Mouse (Mus musculus): ENCODE data around the gene Kdm2b. TPM values are rescaled to one million over a fixed set of nuclear protein-coding genes. Genes with fewer than 3 reads are reported as not detected.

Gene Kdm2b
- polyA plus RNA-seq, 1 experiment from 2014 or later: 7.6 TPM

GRCm38 (mm10) chr5:122873573-122873972 lies 116.0 kb downstream of the Kdm2b start:
- Histone ChIP-seq H3K9ac (ENCODE audit: low read depth, low read length) (no peak overlapping the region), H3K36me3 (ENCODE audit: control insufficient read depth, insufficient read depth) (peaks cover 32% of the 10 kb centered on the region), H3K4me1 (replicated peaks; ENCODE audit: control insufficient read depth, insufficient read depth, low read length) (0 out of 2 replicates have a peak, but pooled peaks cover 3% of the 10 kb centered on the region), H3K27ac (ENCODE audit: low read depth, low read length) (no peak overlapping the region), H3K4me2 (replicated peaks; ENCODE audit: low read depth) (no peak overlapping the region), H3K9me3 (ENCODE audit: control insufficient read depth) (no peaks in the 10 kb centered on the region), H3K4me3 (ENCODE audit: low read depth, low read length) (no peak overlapping the region), H3K27me3 (replicated peaks; ENCODE audit: control insufficient read depth, insufficient read depth, low read length) (no peaks in the 10 kb centered on the region)
- 69% methylated on average over 2 of the region's 2 CpGs for WGBS
- TF ChIP-seq CTCF (IDR thresholded peaks at IDR 0.05; ENCODE audit: low read depth): no peak
- ATAC-seq: no peak

DNA sequence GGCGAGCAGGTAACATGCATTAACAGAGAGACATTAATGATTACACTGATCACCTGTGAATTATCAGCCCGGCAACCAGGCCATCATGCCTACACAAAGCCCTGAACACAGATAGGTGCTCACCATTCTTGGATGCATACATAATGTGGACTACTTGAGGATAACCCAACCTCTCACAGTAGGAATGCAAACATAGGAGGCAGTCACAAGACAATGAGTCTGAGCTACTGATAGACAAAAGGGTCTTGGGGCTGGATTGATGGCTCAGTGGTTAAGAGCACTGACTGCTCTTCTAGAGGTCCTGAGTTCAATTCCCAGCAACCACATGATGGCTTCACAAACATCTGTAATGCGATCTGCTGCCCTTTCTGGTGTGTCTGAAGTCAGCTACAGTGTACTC lies 117.0 kb downstream of the Kdm2b start:
- Histone ChIP-seq H3K27ac (ENCODE audit: low read depth, low read length) (no peak overlapping the region), H3K4me1 (replicated peaks; ENCODE audit: control insufficient read depth, insufficient read depth, low read length) (0 out of 2 replicates have a peak, but pooled peaks cover 3% of the 10 kb centered on the region), H3K4me3 (ENCODE audit: low read depth, low read length) (no peak overlapping the region), H3K9ac (ENCODE audit: low read depth, low read length) (no peak overlapping the region), H3K27me3 (replicated peaks; ENCODE audit: control insufficient read depth, insufficient read depth, low read length) (no peaks in the 10 kb centered on the region), H3K36me3 (ENCODE audit: control insufficient read depth, insufficient read depth) (peaks cover 35% of the 10 kb centered on the region), H3K9me3 (ENCODE audit: control insufficient read depth) (no peaks in the 10 kb centered on the region), H3K4me2 (replicated peaks; ENCODE audit: low read depth) (no peak overlapping the region)
- WGBS: 77% methylated on average over 3 of the region's 3 CpGs
- ATAC-seq: no peak
- TF ChIP-seq CTCF (IDR thresholded peaks at IDR 0.05; ENCODE audit: low read depth): no peak

DNA sequence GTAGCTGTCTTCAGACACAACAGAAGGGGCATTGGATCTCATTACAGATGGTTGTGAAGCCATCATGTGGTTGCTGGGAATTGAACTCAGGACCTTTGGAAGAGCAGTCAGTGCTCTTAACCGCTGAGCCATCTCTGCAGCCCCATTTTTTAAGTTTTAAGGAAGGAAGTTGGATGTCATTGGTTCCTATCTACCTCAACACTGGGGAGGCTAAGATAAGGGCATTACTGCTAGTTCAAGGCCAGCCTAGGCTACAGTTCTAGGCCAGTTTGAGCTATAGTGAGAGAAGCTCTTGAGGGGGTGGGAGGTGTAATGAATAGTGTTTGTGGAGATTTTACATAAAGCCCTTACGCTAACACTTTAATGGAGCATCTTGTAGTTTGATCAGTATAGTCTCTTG lies 126.6 kb downstream of the Kdm2b start:
- Histone ChIP-seq H3K27me3 (replicated peaks; ENCODE audit: control insufficient read depth, insufficient read depth, low read length) (no peaks in the 10 kb centered on the region), H3K36me3 (ENCODE audit: control insufficient read depth, insufficient read depth) (peaks cover 58% of the 10 kb centered on the region), H3K4me2 (replicated peaks; ENCODE audit: low read depth) (no peak overlapping the region), H3K9ac (ENCODE audit: low read depth, low read length) (no peak overlapping the region), H3K27ac (ENCODE audit: low read depth, low read length) (no peak overlapping the region), H3K4me3 (ENCODE audit: low read depth, low read length) (no peak overlapping the region), H3K4me1 (replicated peaks; ENCODE audit: control insufficient read depth, insufficient read depth, low read length) (no peaks in the 10 kb centered on the region), H3K9me3 (ENCODE audit: control insufficient read depth) (no peaks in the 10 kb centered on the region)
- no peak for TF ChIP-seq CTCF (IDR thresholded peaks at IDR 0.05; ENCODE audit: low read depth)
- ATAC-seq: no peak
- 98% methylated on average over 2 of the region's 2 CpGs for WGBS

DNA sequence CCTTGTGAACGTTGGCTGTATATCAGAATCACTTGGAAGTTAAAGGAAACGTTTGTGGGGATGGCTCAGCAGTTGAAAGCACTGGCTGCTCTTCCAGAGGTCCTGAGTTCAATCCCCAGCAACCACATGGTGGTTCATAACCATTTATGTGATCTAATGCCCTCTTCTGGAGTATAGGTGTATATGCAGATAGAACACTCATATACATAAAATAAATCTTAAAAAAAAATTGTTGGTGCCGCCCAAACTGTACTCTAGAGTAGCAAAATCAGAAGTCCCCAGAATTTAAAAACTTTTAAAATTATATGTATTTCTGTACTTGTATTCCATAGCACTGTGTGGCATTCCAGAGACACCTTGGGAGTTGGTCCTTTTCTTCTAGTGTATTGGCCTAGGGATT lies 133.8 kb downstream of the Kdm2b start:
- ATAC-seq: no peak
- Histone ChIP-seq H3K4me1 (replicated peaks; ENCODE audit: control insufficient read depth, insufficient read depth, low read length) (peaks cover 3% of the 10 kb centered on the region; the same call in 1 of the 2 replicates), H3K27me3 (replicated peaks; ENCODE audit: control insufficient read depth, insufficient read depth, low read length) (no peaks in the 10 kb centered on the region), H3K9me3 (ENCODE audit: control insufficient read depth) (no peaks in the 10 kb centered on the region), H3K4me3 (ENCODE audit: low read depth, low read length) (no peak overlapping the region), H3K36me3 (ENCODE audit: control insufficient read depth, insufficient read depth) (0 out of 2 replicates have a peak, but pooled peaks cover 6% of the 10 kb centered on the region), H3K27ac (ENCODE audit: low read depth, low read length) (no peak overlapping the region), H3K9ac (ENCODE audit: low read depth, low read length) (no peak overlapping the region), H3K4me2 (replicated peaks; ENCODE audit: low read depth) (no peak overlapping the region)
- 70% methylated on average over 3 of the region's 3 CpGs for WGBS
- TF ChIP-seq CTCF (IDR thresholded peaks at IDR 0.05; ENCODE audit: low read depth): peak; percentile 30; the same call in 1 of the 2 replicates

DNA sequence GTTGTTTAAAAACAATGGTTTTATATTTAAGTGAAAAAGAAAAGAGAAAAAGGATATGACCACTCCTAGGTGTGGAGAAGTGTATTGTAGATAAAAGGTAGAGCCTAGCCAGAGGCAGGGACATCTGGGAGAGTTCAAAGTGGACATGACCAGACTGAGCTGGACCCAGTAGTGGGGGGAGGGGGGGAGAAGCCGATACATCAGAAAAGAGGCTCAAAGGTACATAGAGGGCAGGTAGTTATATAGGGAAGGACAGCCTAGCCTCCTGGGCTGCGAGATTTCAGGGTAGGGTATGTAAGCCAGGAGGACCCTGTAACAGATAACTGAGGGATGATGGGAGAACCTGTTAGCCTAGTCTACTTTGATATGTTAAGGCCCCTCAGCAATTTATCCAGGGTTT lies 137.0 kb downstream of the Kdm2b start:
- ATAC-seq: no peak
- Histone ChIP-seq H3K9me3 (ENCODE audit: control insufficient read depth) (no peaks in the 10 kb centered on the region), H3K4me3 (ENCODE audit: low read depth, low read length) (no peak overlapping the region), H3K4me1 (replicated peaks; ENCODE audit: control insufficient read depth, insufficient read depth, low read length) (peaks cover 3% of the 10 kb centered on the region; the same call in 1 of the 2 replicates), H3K9ac (ENCODE audit: low read depth, low read length) (no peak overlapping the region), H3K27me3 (replicated peaks; ENCODE audit: control insufficient read depth, insufficient read depth, low read length) (no peaks in the 10 kb centered on the region), H3K27ac (ENCODE audit: low read depth, low read length) (no peak overlapping the region), H3K36me3 (ENCODE audit: control insufficient read depth, insufficient read depth) (0 out of 2 replicates have a peak, but pooled peaks cover 3% of the 10 kb centered on the region), H3K4me2 (replicated peaks; ENCODE audit: low read depth) (no peak overlapping the region)
- 45% methylated on average over 2 of the region's 2 CpGs for WGBS
- TF ChIP-seq CTCF (IDR thresholded peaks at IDR 0.05; ENCODE audit: low read depth): no peak

DNA sequence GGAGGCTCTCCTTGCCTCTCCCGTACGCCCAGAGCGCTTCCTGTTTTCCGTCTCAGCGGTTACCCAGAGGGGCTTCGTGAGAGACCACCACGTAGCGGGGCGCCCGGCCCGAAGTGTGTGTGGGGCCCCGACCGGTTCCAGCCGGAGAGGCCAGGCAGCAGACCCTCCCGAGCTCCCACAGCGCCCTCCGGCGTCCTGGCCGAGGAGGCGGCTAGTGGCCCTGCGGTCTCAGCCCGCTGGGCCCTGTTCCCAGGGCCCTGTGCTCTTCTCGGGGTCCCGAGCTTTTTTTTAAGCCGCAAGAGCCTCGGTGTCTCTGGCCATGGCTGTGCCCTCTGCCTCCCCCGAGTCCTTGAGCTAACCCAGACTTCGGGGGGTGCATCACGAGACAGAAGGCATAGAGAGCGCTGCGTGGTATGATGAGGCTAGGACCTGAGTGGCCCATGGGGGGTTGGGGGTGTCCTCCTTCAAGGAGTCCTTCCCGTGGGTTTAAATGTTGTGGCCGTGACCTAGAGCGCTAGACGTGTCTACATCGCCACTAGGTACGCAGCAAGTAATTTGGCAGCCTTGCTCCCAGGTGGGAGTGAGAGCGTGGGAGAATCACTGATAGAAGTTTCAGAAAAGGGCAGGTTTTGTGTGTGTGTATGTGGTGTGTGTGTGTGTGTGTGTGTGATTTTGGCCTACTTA lies 139.2 kb downstream of the Kdm2b start:
- Histone ChIP-seq H3K9ac (ENCODE audit: low read depth, low read length) (peak overlapping the region; percentile 82), H3K27ac (ENCODE audit: low read depth, low read length) (peak overlapping the region; percentile 85), H3K27me3 (replicated peaks; ENCODE audit: control insufficient read depth, insufficient read depth, low read length) (no peaks in the 10 kb centered on the region), H3K9me3 (ENCODE audit: control insufficient read depth) (no peaks in the 10 kb centered on the region), H3K4me3 (ENCODE audit: low read depth, low read length) (peak overlapping the region; percentile 78), H3K4me1 (replicated peaks; ENCODE audit: control insufficient read depth, insufficient read depth, low read length) (peaks cover 3% of the 10 kb centered on the region; the same call in 1 of the 2 replicates), H3K4me2 (replicated peaks; ENCODE audit: low read depth) (peak overlapping the region; percentile 90), H3K36me3 (ENCODE audit: control insufficient read depth, insufficient read depth) (no peaks in the 10 kb centered on the region)
- peak; percentile 86 for ATAC-seq
- WGBS: under 1% methylated on average over 38 of the region's 38 CpGs
- peak; percentile 71 for TF ChIP-seq CTCF (IDR thresholded peaks at IDR 0.05; ENCODE audit: low read depth)

Data from intestine, postnatal 0 days (tissue).